Mouse (Mus musculus): ENCODE data around the gene Aqp8.

Gene Aqp8

DNA sequence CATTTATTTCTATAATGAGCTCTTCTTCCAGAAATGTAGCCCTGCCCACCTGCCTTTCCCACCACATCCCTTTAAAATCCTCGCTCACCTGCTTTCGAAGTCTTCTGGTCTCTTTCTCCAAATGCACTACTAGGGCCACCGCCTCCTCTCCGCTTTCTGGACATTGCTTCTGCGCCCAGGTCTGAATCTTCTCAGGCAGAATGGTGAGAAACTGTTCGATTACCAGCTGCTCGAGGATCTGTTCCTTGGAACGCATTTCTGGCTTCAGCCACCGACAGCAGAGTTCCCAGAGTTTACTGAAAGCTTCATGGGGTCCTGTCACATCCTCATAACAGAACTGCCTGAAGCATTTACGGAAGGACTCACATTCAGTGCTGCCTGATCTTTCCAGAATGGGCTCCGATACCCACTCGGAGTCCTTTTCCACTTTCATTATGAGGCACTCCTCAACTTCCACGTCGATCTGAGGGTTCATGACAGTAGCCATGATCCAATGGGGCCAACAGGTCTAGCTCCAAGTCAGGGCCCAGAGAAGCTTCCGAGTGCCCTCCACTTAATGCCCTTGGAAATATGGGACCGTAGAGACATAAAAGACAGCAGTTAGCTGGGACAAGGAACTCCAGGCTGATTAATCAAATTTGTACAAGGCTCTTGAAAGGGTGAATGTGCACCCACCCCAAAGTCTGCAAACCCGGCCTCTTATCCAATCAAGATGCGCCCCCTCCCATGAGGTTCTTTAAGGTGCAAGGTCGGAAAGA lies 37.6 kb downstream of the Aqp8 start:
- no peak for DNase-seq (ENCODE audit: low spot score)

DNA sequence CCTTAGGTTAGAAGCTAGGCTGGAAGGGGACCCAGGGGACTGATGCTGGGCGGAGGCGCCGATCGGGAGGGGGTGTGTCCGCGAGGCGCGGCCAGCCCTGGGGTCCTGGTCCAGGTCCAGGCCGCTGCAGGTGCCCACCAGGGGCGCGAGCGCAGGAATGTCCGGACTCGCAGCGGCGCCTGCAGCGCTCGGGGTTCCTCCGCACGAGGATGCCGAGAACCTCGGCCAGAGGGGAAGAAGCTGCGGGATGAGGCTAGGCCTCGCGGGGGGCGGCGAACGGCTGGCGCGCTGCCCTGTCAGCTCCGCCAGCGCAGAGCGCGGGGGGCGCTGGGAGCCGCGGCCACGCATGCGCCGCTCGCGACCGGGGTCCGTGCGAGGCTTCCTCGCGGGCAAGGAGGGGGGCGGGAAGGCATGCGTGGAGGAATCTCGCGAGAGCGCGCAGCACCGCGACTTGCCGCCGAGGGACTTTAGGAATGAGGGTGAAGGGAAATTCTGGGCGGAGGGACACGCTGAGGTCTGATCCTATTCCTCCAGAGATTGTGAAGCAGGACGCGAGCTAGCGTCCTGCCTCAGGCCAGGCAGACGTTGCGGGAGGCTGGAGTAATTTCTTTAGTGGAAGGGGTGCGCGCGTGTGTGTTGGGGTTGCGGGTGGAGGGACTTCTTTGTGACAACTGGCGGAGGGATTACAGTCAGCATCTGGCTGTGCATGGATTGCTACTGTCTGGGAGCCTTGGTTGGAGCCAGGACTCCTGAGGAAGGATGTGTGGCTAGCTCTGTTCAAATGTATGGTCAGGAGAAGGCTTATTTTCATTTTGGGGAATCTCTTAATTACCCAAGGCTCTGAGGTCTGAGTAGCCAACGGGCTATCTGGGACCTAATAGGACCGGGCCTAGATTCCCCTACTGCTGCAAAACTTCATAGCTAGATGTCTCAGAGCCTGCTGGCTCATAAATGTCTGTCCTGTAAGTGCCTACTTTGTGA lies 38.4 kb downstream of the Aqp8 start, which contains the start of gene Zkscan2:
Gene Zkscan2, minus strand, starts transcription at position 211 of the 981 bp plus-strand sequence.
- DNase-seq (ENCODE audit: low spot score) = no peak

DNA sequence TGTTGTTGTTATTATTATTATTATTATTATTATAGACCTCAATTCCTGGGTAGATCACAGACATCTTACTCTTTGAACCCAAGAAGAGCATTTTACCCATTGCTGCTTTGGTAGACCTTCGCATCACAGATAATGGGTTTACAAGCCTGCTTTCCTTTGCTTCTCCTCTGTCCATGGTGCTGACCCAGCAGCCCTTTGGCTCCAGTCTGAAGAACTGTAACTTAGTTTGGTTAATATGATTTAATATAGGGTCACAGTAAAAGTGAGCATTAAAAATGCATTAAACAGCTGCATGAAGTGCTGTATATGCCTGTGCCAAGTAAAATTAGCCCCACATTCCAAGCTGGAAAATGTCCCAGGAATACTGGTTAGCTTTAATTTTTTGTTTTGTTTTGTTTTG lies 41.3 kb downstream of the Aqp8 start:
- DNase-seq (ENCODE audit: low spot score) = no peak

DNA sequence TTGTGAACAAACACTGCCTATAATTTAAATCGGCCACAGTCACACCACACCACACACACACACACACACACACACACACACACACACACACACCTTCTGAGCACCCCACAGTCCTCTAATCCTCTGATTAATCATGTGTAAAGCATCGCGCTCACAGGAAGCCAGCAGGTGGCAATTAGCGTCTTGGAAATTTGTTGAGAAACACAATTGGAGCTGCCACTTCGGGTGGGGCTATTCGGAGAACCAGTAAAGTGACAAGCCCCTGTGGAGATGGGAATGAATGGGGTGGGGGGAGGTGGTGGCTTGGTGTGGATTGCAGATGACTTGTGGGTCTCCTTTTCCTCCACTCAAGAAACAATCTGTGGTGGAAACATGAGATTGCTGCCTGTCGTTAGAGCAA lies 45.9 kb downstream of the Aqp8 start:
- no peak for DNase-seq (ENCODE audit: low spot score)

All from urinary bladder, postnatal 10 days (tissue).